Mouse (Mus musculus) T-helper 2 cell (primary cell): ENCODE data around the gene Nrgn.

ENCODE experiments used
- in situ Hi-C: fragments of 300-600 bp; cut with MboI, MseI; formaldehyde crosslinking; loops from one replicate; pipeline ENCODE4 v1.15.1; 2025; ENCODE audit warnings: high pct_unique_total_duplicates

Nrgn gene

GRCm38 (mm10) chr9:37554838-37555748 is 2.4 kb upstream of the Nrgn start, which contains the start of gene Siae:
Gene Siae (plus strand): TSS chr9:37555698.
- in situ Hi-C loops, result no loop called here

- in situ Hi-C loops, result no loop called here
Observed at GRCm38 (mm10) chr9:37554279-37554678, 1.6 kb upstream of the Nrgn start.

GRCm38 (mm10) chr9:37551751-37552531 is 763 bp downstream of the Nrgn start:
- in situ Hi-C loops, result no loop called here

- in situ Hi-C loops, result no loop called here
Observed at GRCm38 (mm10) chr9:37550435-37550834, 2.3 kb downstream of the Nrgn start.

- in situ Hi-C loops, result no loop called here
Observed at GRCm38 (mm10) chr9:37546889-37547288, 5.8 kb downstream of the Nrgn start.

GRCm38 (mm10) chr9:37545847-37546452 is 6.8 kb downstream of the Nrgn start:
- in situ Hi-C loops, result no loop called here

GRCm38 (mm10) chr9:37545166-37545610 is 7.5 kb downstream of the Nrgn start:
- in situ Hi-C loops, result no loop called here

- in situ Hi-C loops, result no loop called here
Observed at GRCm38 (mm10) chr9:37544447-37545165, 8.1 kb downstream of the Nrgn start.

- in situ Hi-C loops, result no loop called here
Observed at GRCm38 (mm10) chr9:37543869-37544440, 8.7 kb downstream of the Nrgn start.

- in situ Hi-C loops, result no loop called here
Observed at GRCm38 (mm10) chr9:37541851-37542642, 10.7 kb downstream of the Nrgn start.

- in situ Hi-C loops, result no loop called here
Observed at GRCm38 (mm10) chr9:37540701-37541575, 11.8 kb downstream of the Nrgn start.

GRCm38 (mm10) chr9:37540226-37540625 is 12.5 kb downstream of the Nrgn start:
- in situ Hi-C loops, result no loop called here

- in situ Hi-C loops, result no loop called here
Observed at GRCm38 (mm10) chr9:37539170-37540025, 13.3 kb downstream of the Nrgn start, which contains the start of gene Vsig2. Gene Vsig2 (plus strand): TSS chr9:37539255.

GRCm38 (mm10) chr9:37537658-37538250 is 14.9 kb downstream of the Nrgn start:
- in situ Hi-C loops, result no loop called here

GRCm38 (mm10) chr9:37536851-37537250 is 15.9 kb downstream of the Nrgn start:
- in situ Hi-C loops, result no loop called here

- in situ Hi-C loops, result no loop called here
Observed at GRCm38 (mm10) chr9:37530888-37531705, 21.6 kb downstream of the Nrgn start.
